Mouse (Mus musculus): ENCODE data around the gene Sh3bp1. TPM values are rescaled to one million over a fixed set of nuclear protein-coding genes. Genes with fewer than 3 reads are reported as not detected.

Sh3bp1 gene
- total RNA-seq, 4 experiments from 2014 or later, result 8.5 to 23.0 (median 15.2) TPM

- no peak for DNase-seq
Measured at GRCm38 (mm10) chr15:78916052-78916826, 16.7 kb downstream of the Sh3bp1 start.

GRCm38 (mm10) chr15:78918126-78918525 lies 18.6 kb downstream of the Sh3bp1 start:
- no peak for DNase-seq

GRCm38 (mm10) chr15:78919914-78920313 lies 20.3 kb downstream of the Sh3bp1 start:
- no peak for DNase-seq

GRCm38 (mm10) chr15:78922700-78923099 lies 23.1 kb downstream of the Sh3bp1 start:
- DNase-seq, result no peak

- no peak for DNase-seq
Measured at GRCm38 (mm10) chr15:78923585-78923984, 24.0 kb downstream of the Sh3bp1 start.

GRCm38 (mm10) chr15:78925129-78925528 lies 25.6 kb downstream of the Sh3bp1 start:
- DNase-seq, result no peak

GRCm38 (mm10) chr15:78926021-78926919 lies 26.7 kb downstream of the Sh3bp1 start, which contains the start of gene Lgals1:
Gene Lgals1, plus strand, starts transcription at chr15:78926725.
- DNase-seq, result peak; percentile 88

GRCm38 (mm10) chr15:78927021-78927787 lies 27.6 kb downstream of the Sh3bp1 start:
- DNase-seq, result no peak

GRCm38 (mm10) chr15:78927788-78928457 lies 28.4 kb downstream of the Sh3bp1 start:
- DNase-seq, result peak; percentile 74

- DNase-seq, result no peak
Measured at GRCm38 (mm10) chr15:78928539-78928938, 29.0 kb downstream of the Sh3bp1 start.

- DNase-seq, result no peak
Measured at GRCm38 (mm10) chr15:78930192-78930706, 30.7 kb downstream of the Sh3bp1 start.

GRCm38 (mm10) chr15:78930801-78931426 lies 31.3 kb downstream of the Sh3bp1 start:
- DNase-seq, result no peak

- DNase-seq, result no peak
Measured at GRCm38 (mm10) chr15:78931577-78931976, 32.0 kb downstream of the Sh3bp1 start.

GRCm38 (mm10) chr15:78934784-78935320 lies 35.3 kb downstream of the Sh3bp1 start, which contains the start of gene Nol12:
Gene Nol12, plus strand, starts transcription at chr15:78934933.
- peak; percentile 70 for DNase-seq

- DNase-seq, result no peak
Measured at GRCm38 (mm10) chr15:78936403-78936802, 36.8 kb downstream of the Sh3bp1 start.

- DNase-seq, result no peak
Measured at GRCm38 (mm10) chr15:78937311-78937710, 37.7 kb downstream of the Sh3bp1 start.

- no peak for DNase-seq
Measured at GRCm38 (mm10) chr15:78937963-78938362, 38.4 kb downstream of the Sh3bp1 start.

- DNase-seq, result no peak
Measured at GRCm38 (mm10) chr15:78940325-78940724, 40.8 kb downstream of the Sh3bp1 start.

GRCm38 (mm10) chr15:78942663-78943062 lies 43.1 kb downstream of the Sh3bp1 start:
- peak; percentile 77 for DNase-seq

GRCm38 (mm10) chr15:78946232-78946631 lies 46.7 kb downstream of the Sh3bp1 start:
- no peak for DNase-seq

- DNase-seq, result peak; percentile 90
Measured at GRCm38 (mm10) chr15:78947657-78948056, 48.1 kb downstream of the Sh3bp1 start, which contains the start of gene Triobp. Gene Triobp, plus strand, starts transcription at chr15:78947724.
